Mouse (Mus musculus) embryonic facial prominence, embryonic 10.5 days (tissue): ENCODE data around the gene Lix1l. TPM values are rescaled to one million over a fixed set of nuclear protein-coding genes. Genes with fewer than 3 reads are reported as not detected.

ENCODE experiments used
- polyA plus RNA-seq: library from polyadenylated mRNA; unstranded; fragments of >200 nt; fragmentation: Nextera tagmentation; extraction: Ambion mirVana; gene quantifications from 2 replicates; pipeline ENCODE4 v1.2.1, GENCODE M21; 2016

Lix1l gene
- polyA plus RNA-seq, 1 experiment from 2014 or later: 5.6 TPM

Other genes with a start within 250 kb of the Lix1l start
- not detected in 2 replicates for gene BC107364, start 148.8 kb upstream of the Lix1l start, polyA plus RNA-seq
- 1.4 and 1.5 TPM in 2 replicates for gene Hfe2, start 76.0 kb upstream of the Lix1l start, polyA plus RNA-seq
- gene Txnip, start 43.2 kb upstream of the Lix1l start, polyA plus RNA-seq: 31.2 and 34.9 TPM in 2 replicates
- 1.6 and 1.9 TPM in 2 replicates for gene Gm16253, start 24.2 kb upstream of the Lix1l start, polyA plus RNA-seq
- 30.0 and 33.1 TPM in 2 replicates for gene Polr3gl, start 7.0 kb upstream of the Lix1l start, polyA plus RNA-seq
- 0.66 and 0.99 TPM in 2 replicates for gene Ankrd34a, start 4.5 kb upstream of the Lix1l start, polyA plus RNA-seq
- gene Rbm8a, start 28.8 kb downstream of the Lix1l start, polyA plus RNA-seq: 242 and 244 TPM in 2 replicates
- gene Pex11b, start 34.2 kb downstream of the Lix1l start, polyA plus RNA-seq: 41.6 and 41.9 TPM in 2 replicates
- gene Gm42957, start 34.3 kb downstream of the Lix1l start, polyA plus RNA-seq: 0.09 TPM in 2 replicates
- 0.39 and 0.55 TPM in 2 replicates for gene Itga10, start 44.4 kb downstream of the Lix1l start, polyA plus RNA-seq
- gene Ankrd35, start 69.0 kb downstream of the Lix1l start, polyA plus RNA-seq: 0.11 and 0.14 TPM in 2 replicates
- gene Pias3, start 95.2 kb downstream of the Lix1l start, polyA plus RNA-seq: 45.2 and 53.4 TPM in 2 replicates
- 12.9 and 13.0 TPM in 2 replicates for gene Nudt17, start 107.4 kb downstream of the Lix1l start, polyA plus RNA-seq
- gene Polr3c, start 126.5 kb downstream of the Lix1l start, polyA plus RNA-seq: 44.1 and 47.6 TPM in 2 replicates
- gene Rnf115, start 126.5 kb downstream of the Lix1l start, polyA plus RNA-seq: 66.8 and 69.7 TPM in 2 replicates
- gene Pdzk1, start 228.1 kb downstream of the Lix1l start, polyA plus RNA-seq: 0.24 TPM in 1 of 2 replicates, not detected in the other
- 0.14 and 0.19 TPM in 2 replicates for gene Cd160, start 228.2 kb downstream of the Lix1l start, polyA plus RNA-seq